Mouse (Mus musculus) monocyte, adult 5-6 weeks (primary cell): Measurements from ENCODE around the gene Mdm2. TPM values are rescaled to one million over a fixed set of nuclear protein-coding genes. Genes with fewer than 3 reads are reported as not detected.

Experiments
- ATAC-seq: fragments of 153-309, 156-312 bp; replicated peaks from 2 replicates; pipeline ENCODE4 v1.8.0; 2017; ENCODE audit warnings: mild to moderate bottlenecking; ENCODE audit not compliant: low TSS enrichment, insufficient number of reproducible peaks, severe bottlenecking, poor library complexity, low FRiP score
- total RNA-seq: library from RNA; stranded (forward); fragments of 200-1000, 200-491, 200-594 nt; gene quantifications from 3 replicates; pipeline ENCODE4 v1.2.3, GENCODE M21; 2017

The Mdm2 gene
- total RNA-seq, 1 experiment from 2014 or later, result 175 TPM

DNA sequence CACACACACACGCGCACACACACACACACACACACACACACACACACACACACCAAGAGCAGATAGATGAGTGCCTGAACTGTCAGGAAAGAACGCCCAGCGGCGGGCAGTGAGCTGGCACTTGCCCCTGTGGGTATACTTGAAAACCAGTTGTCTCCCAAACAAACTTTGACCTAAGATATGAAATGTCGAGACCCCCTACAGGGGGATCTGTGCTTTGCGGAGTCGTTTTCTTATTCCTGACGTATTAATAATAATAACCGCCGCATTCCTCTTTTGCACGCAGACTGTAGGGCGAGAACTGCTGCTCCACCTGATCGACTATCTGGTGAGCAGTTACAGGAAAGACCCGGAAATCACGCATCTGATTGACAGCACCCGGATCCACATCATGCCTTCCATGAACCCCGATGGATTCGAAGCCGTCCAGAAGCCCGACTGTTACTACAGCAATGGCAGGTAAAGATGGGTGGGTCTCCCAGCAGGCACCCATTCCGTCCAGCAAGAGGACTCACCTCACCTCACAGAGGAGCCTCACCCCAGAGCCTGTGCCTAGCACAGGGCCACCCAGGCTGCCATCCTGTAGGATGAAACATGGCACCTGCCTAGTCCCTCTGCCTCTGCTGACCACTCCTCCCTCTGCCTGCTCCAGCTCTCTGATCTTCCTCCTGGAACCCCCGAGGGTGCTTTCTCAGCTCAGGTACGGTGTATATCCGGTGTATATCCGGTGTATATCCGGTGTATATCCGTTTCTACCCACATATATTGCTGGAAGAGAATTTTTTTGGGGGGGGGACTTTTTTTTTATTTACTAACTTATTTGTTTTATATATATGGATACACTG lies 42.7 kb downstream of the Mdm2 start:
- ATAC-seq, result no peak

DNA sequence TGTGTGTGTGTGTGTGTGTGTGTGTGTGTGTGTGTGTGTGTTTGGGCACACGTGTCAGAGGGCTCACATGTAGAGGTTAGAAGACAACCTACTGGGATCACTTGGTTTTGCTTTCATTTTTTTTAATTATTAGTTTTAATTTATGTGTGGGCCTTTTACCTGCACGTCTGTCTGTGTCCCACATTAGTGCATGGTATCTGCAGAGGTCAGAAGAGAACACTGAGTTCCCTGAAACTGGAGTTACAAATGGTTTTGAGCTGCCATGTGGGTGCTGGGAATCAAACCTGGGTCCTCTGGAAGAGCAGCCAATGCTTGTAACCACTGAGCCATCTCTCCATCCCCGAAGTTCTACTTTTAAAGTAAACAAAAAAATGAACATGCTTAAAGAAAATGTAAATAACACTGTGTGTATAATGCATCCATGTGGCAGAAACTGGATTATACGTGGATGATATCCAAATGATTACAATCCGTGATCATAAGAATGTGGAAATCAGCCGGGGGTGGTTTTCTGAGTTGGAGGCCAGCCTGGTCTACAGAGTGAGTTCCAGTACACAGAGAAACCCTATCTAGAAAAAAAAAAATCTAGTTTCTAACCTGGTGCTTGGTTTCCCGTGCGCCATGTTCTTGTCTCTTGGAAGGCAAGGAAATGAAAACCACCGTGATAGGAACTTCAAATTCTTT lies 43.5 kb downstream of the Mdm2 start:
- ATAC-seq, result no peak

- no peak for ATAC-seq
Measured at GRCm38 (mm10) chr10:117666361-117666760, 44.2 kb downstream of the Mdm2 start.

GRCm38 (mm10) chr10:117665376-117666275 lies 44.9 kb downstream of the Mdm2 start:
- no peak for ATAC-seq

DNA sequence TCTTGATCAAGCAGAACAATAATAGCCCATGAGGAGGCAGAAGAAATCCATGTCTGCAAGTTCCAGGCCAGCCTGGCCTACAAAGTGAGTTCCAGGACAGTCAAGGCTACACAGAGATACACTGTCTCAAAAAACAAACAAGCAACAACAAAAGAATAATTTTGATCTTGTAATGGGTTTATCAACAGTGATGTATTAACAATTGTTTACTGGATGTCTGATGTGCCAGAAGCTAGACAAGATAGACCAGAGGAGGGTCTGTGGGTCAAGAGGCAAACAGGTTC lies 45.7 kb downstream of the Mdm2 start:
- ATAC-seq, result no peak

DNA sequence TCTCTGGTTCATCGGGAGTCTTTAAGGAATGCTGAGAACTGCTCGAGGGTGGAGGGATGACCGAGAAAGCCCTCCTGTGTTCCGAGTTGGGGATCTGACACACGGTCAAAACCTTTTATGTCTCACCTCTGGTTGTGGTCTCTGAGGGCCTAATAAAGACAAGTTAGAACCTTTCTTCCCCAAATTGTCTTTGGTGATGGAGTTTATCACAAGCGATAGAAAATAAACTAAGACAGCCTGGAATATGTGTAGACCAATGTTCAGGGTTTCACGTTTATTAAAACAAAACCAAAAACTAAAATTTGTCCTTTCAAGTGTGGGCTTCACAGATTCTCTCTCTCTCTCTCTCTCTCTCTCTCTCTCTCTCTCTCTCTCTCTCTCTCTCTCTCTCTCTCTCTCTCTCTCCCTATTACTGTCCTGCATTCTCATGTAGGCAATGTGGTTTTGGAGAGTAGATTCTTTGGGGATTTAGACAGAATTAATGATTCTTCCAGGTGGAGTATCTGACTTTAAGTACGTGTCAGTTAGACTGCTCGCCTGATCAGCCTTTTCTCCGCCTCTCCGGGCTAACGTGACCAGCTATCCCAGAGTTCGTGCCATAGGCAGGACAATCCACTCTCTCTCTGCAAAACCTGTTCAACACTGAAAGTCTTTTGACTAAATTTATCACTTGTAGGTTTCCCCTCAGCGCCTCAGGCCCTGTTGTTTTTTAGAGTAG lies 46.2 kb downstream of the Mdm2 start:
- no peak for ATAC-seq

DNA sequence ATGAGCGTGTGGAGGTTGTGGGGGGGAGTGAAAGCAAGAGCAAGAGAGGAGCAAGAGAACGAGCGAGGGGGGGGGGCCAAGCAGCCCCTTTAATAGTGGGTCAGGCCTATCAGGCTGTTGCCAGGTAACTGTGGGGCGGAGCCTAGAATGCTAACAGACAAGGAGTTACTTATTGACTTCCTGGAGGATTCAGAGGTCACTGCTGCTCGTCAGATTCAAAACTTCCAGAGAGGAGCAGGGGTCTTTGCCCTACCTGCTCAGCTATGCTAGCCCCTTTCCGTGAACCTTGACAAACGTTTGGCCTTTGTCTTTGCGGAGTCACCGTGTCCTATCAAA lies 46.7 kb downstream of the Mdm2 start:
- ATAC-seq, result no peak

GRCm38 (mm10) chr10:117663056-117663864 lies 47.3 kb downstream of the Mdm2 start:
- no peak for ATAC-seq

DNA sequence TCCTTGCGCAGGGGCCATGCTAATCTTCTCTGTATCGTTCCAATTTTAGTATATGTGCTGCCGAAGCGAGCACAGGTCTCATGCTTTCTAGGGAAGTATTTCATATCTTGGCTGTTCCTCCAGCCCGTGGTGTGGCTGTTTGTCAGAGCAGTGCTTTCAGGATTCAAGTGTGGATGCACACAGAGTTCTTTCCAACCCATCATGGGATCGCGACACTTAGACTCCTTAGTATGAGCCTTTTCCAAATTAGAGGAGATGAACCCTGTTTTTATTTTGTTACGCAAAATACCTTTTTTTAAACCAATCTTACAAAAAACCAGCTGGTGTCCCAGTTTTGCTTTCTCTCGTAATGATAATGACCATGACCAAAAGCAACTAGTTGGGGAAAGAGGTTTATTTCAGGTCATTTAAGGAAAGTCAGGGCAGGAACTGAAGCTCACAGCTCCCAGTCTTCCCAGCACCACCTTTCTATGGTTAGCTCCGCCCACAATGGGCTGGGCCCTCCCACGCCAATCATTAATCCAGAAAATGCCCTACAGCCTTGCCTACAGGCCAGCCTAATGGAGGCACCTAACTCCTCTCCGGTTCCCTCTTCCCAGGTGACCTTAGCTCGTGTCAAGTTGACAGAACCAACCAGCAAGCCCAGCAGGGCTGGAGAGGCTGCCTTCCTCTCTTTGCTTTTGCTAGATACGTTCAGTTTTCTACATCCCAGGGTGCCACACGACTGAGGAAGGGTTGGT lies 48.1 kb downstream of the Mdm2 start:
- no peak for ATAC-seq

DNA sequence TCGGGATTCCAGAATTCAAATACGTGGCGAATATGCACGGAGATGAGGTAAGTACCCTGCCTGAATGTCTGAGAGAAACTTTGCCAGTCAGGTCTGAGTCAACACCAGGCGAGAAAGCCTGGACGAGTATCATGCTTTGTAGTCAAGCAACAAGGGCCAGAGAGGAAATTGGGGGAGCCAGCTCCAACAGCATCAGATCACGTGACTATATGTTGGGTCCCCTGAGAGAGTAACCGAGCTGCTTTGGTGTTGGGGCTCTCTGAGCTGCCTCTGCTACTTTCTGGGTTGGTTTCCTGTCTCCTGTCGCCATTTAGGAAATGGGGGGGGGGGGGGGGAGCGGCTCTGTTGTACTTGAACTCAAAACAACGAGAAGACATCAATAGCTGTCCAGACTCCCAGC lies 50.7 kb downstream of the Mdm2 start:
- 0 out of 2 replicates have a peak, but pooled peaks have one; percentile 35 for ATAC-seq

DNA sequence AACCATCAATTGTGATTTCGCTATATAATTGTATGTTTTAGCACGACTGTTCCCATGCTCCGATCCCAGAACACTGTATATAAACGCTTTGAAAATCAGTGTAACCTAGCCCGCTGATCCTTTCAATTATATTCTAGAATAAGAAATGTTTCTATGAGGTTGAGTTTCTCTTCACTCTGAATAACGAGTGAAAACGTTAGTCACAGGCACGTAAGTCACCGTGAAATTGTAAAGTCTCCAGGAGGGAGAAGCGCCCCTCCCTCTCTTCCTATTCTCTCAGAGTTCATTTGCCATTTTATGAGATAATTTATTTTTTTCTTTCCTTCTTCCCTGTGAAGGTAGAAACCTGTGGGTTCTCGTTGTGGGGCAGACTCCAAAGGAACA lies 51.1 kb downstream of the Mdm2 start:
- no peak for ATAC-seq

DNA sequence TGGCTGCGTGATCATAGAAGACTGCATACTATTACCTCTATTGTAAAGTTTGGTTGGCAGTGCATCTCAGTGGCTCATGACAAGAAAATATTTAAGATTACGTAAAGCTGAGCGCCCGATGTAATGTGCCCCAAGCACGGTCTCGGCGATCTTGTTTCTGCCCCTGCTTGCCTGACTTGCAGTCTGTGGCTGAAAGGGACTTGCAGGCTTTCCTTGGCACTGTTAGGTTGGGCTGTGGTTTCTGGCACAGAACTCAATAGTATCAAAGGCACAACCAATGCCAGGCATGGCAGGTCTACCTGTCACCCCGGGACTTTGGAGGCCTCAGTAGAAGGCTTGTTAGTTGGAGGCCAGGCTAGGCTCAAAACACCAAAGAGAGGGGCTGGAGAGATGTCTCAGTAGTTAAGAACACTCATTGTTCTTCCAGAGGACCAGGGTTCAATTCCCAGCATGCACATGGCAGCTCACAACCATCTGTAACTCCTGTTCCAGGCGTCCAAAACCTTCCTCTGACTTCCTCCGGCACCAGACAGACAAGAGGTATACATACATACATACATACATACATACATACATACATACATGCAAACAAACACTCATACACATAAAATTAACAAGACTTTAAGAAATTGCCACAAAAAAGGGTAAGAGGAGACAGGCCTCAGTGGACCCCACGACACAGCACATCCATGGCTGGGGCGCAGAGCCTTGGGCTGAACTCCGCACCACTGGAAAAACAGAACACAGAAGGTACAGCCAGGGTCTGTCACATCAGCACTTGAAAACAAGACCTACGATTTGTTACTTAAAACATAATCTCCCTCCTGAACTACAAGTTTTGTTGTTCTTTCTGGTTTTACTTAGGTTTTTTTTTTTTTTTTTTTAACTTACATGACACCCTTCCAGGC lies 51.8 kb downstream of the Mdm2 start:
- ATAC-seq, result no peak

GRCm38 (mm10) chr10:117657659-117658306 lies 52.8 kb downstream of the Mdm2 start:
- no peak for ATAC-seq

DNA sequence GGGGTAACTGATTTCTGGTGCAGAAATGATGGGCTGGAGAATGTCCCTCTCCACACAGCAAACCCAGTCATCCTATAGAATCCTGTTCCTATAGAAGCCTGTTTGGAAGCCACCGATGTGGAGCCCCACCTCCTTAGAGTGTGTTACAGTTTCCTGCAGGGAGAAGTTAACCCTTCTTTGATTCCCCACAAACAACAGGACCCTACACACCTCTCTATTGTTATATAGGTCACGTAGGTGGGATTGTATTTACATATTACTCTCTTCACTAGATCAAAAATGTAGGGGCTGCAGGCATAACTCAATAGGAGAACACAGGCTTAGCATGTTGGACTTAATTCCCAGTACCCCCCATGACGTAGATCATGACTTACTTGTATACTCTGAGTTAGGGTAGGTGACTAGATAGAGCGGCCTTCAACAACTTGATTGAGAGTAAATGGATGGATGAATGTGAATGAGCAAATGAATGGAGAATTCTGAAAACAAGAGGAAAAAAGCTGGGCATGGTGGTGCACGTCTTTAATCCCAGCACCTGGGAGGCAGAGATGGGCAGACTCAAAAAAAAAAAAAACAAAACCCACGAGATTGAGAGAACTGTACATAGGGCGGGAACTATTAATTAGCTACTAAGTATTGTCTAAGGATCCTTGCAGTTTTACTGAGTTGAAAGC lies 53.4 kb downstream of the Mdm2 start:
- no peak for ATAC-seq

DNA sequence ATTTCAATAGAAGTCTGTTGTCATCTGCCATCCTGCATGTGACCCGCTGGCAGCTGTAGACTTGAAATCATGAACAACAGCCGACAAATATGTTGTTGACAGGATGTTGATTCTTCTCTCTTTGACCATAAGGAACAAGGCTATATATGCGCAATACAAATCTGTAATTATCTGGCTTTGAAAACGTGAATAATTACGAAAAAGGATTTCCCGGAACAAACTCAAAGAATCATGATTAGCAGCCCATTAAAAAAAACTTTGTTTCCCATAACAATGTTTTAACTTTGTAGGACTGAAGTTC lies 53.9 kb downstream of the Mdm2 start:
- no peak for ATAC-seq
